Mouse (Mus musculus) bone marrow macrophage, adult 2 months (primary cell): ENCODE results near the gene Chst3. TPM values are rescaled to one million over a fixed set of nuclear protein-coding genes. Genes with fewer than 3 reads are reported as not detected.
"Not testable (repeated sequence)": the region's sequence is repeated elsewhere in the genome, so short reads cannot be mapped to it uniquely, and the experiment has no call there.

Experiments
- H3K27ac ChIP-seq: 2 replicates; pipeline ENCODE4 v1.5.1; 2012; ENCODE audit warnings: low read depth, low read length; ENCODE audit not compliant: insufficient read depth
- H3K4me1 ChIP-seq: 2 replicates; pipeline ENCODE4 v1.6.1; 2012; ENCODE audit warnings: low read length; ENCODE audit not compliant: control insufficient read depth, insufficient read depth
- H3K4me3 ChIP-seq: 2 replicates; pipeline ENCODE4 v1.5.1; 2012; ENCODE audit warnings: mild to moderate bottlenecking, low read length, moderate library complexity; ENCODE audit not compliant: insufficient read depth
- CTCF ChIP-seq: IDR thresholded peaks from 2 replicates; pipeline ENCODE4 v1.5.1; 2012; ENCODE audit warnings: low read depth, mild to moderate bottlenecking, low read length, moderate library complexity
- POLR2A ChIP-seq: IDR thresholded peaks from 2 replicates; pipeline ENCODE4 v1.6.1; 2012; ENCODE audit warnings: mild to moderate bottlenecking, low read depth, low read length, borderline replicate concordance
- polyA plus RNA-seq: library from polyadenylated mRNA; stranded (reverse); fragments of >200 nt; gene quantifications from 2 replicates; pipeline ENCODE4 v1.2.4, GENCODE M21; 2012; ENCODE audit not compliant: missing spikeins, insufficient read depth, insufficient read length

Chst3 gene
- polyA plus RNA-seq, 1 experiment = 0.80 TPM

GRCm38 (mm10) chr10:60234006-60234405, 14.9 kb upstream of the Chst3 start:
- TF ChIP-seq CTCF = no peak
- no peak for TF ChIP-seq POLR2A
- H3K27ac ChIP-seq = no peak overlapping the region
- H3K4me3 ChIP-seq = no peak overlapping the region
- H3K4me1 ChIP-seq = no peaks in the 10 kb centered on the region

DNA sequence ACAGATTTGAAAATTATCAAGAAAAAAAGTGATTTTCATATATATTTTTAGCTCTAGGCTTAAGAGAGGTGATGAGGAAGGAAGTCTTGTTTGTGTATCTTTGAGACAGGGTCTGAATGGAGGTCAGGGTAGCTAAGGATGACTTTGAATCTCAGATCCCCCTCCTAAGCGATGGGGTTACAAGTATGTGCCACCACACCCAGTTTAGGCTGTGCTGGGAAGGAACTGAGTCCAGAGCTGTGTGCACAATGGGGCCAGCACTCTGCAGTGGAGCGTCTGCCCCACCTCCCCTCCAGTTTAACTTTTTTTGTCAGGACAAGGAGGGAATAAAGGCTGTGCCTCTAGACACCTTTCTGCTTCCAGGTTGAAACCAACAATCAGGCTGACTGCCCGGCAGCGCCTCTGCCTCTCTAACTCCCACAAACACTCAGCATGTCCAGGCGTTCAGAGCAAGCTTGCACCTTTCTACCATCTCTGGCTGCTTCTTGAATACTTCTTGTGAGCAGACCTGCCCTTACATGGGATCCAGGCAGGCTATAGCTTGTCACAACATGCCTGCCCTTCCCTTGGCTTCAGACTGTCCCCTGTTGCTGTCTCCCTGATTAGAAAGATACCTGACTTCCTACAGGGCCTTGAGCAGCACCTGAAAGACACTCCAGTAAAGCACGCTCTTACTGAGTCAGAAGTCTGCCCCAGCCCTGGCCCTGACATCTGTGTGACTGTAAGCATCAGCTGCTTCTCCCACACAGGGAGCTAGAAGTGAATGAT, 11.4 kb upstream of the Chst3 start:
- H3K27ac ChIP-seq = no peak overlapping the region
- no peak overlapping the region for H3K4me3 ChIP-seq
- no peaks in the 10 kb centered on the region for H3K4me1 ChIP-seq
- TF ChIP-seq POLR2A = no peak
- no peak for TF ChIP-seq CTCF

DNA sequence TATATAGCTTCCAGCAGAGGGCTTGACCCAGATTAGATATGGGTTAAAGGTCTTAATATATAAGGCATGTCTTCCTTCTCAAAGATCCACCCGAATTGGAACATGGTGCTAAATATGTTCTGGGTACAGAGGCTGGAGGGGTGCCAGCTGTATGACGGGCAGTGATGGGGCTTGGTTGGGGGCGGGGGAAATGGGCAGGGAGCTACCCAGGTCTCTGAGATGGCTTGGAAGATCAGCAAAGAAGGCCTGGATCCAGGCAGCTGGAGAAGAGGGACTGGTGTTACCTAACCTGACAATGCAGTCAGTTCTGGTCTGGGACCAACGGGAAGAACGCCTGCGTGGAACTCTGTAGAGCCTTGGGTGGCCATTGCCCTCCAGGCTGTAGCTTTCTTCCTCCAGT, 10.1 kb upstream of the Chst3 start:
- TF ChIP-seq CTCF (no peak), POLR2A (no peak)
- H3K27ac ChIP-seq = no peak overlapping the region

GRCm38 (mm10) chr10:60227666-60228065, 8.6 kb upstream of the Chst3 start:
- H3K4me1 ChIP-seq = peaks cover 4% of the 10 kb centered on the region
- no peak overlapping the region for H3K4me3 ChIP-seq
- TF ChIP-seq CTCF = no peak
- H3K27ac ChIP-seq = no peak overlapping the region

More for the DNA sequence above, 10.1 kb upstream of the Chst3 start:
- no peak overlapping the region for H3K4me3 ChIP-seq
- H3K4me1 ChIP-seq = no peaks in the 10 kb centered on the region

- Histone ChIP-seq H3K4me3 (no peak overlapping the region), H3K27ac (no peak overlapping the region), H3K4me1 (peaks cover 10% of the 10 kb centered on the region)
- TF ChIP-seq POLR2A = no peak
- no peak for TF ChIP-seq CTCF
Measured at GRCm38 (mm10) chr10:60224601-60225000, 5.5 kb upstream of the Chst3 start.

DNA sequence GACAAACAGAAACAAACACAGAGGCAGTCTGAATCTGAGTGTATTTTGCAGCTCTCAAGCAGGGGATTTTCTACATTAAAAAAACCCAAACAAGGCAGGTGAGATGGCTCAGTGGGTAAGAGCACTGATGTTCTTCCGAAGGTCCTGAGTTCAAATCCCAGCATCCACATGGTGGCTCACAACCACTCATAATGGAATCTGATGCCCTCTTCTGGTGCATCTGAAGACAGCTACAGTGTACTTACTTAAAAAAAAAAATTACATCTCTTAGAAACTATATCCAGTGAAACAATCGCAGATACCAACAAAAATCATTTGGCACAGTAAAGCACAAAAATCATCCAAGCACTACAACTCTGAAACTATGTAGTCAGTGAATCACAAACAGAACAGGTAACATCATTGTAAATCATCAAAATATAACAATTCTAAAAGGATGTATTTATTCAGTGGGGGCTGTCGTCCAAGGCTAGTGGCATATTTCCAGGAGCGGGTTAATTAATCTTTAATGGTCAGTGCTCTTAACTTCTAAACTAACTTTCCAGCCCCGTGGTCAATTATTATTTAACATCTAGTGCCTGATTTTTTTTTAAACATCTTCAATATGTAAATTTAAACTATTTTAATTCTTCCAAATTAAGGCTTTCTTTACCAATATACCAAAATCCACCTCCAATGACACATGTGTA, 2.7 kb upstream of the Chst3 start:
- peaks cover 23% of the 10 kb centered on the region for H3K4me1 ChIP-seq
- not testable (repeated sequence) for H3K4me3 ChIP-seq, H3K27ac ChIP-seq

DNA sequence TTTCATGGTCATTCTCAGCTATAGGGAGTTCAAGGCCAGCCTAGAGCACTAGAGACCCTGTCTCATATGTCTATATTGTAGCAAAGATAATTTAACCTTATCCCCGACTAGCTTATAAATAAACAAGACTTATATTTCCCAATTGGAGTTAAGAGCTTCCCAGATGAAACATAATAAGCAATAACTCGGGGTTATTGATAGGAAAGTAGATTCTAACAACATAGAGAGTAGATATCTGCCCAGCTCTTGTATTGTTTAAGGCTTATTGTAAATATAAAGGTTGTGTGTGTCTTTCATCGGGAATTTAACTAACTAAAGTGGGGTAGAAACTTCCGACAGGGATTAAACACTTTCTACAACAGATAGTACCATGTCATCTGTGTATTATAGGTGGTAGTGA, 1.5 kb upstream of the Chst3 start:
- TF ChIP-seq POLR2A (no peak), CTCF (no peak)
- Histone ChIP-seq H3K4me3 (peak overlapping the region; percentile 12; the same call in 1 of the 2 replicates), H3K27ac (no peak overlapping the region)

GRCm38 (mm10) chr10:60220042-60220523, 1.0 kb upstream of the Chst3 start:
- Histone ChIP-seq H3K4me3 (peak overlapping the region; percentile 12; the same call in 1 of the 2 replicates), H3K27ac (no peak overlapping the region), H3K4me1 (peaks cover 28% of the 10 kb centered on the region)
- TF ChIP-seq POLR2A (no peak), CTCF (no peak)

More for the DNA sequence above, 1.5 kb upstream of the Chst3 start:
- peaks cover 28% of the 10 kb centered on the region for H3K4me1 ChIP-seq

DNA sequence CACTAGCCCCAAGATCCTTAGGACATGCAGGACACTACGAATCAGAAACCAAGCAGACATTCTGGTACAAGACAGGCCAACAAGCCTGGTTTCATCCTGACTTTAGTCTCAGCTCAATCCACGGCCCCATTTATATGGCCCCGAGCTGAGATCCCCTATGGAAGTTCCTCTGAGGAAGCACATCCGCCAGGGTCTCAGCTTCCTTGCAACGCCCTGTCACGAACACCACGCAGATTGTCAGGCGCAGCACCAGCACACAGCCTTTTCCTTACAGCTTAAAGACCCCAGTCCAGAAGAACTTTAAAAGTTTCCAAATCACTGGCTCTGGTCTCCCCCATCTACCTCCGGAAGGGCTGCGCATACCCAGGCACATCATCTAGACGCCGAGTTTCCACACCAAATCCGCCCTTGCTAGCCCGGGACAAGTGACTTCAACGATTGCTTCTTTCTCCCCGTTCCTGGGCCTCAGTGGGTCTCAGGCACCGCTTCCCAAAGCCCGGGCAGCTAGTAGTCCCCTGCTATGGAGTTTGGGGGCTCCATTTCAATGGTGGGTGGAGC, 948 bp downstream of the Chst3 start:
- H3K27ac ChIP-seq = peak overlapping the region; percentile 3; the same call in 1 of the 2 replicates
- peaks cover 28% of the 10 kb centered on the region for H3K4me1 ChIP-seq
- peak overlapping the region; percentile 79 for H3K4me3 ChIP-seq
- TF ChIP-seq CTCF = no peak
- TF ChIP-seq POLR2A = no peak
